Mouse (Mus musculus) ES-Bruce4 (cell line): ENCODE data around the gene Thumpd2. TPM values are rescaled to one million over a fixed set of nuclear protein-coding genes. Genes with fewer than 3 reads are reported as not detected.

Experiments
- H3K27ac ChIP-seq: 2 replicates; pipeline ENCODE4 v1.5.1; 2012; ENCODE audit warnings: low read length, inconsistent platforms; ENCODE audit not compliant: insufficient read depth
- H3K27me3 ChIP-seq: 2 replicates; pipeline ENCODE4 v1.6.1; 2012; ENCODE audit warnings: mild to moderate bottlenecking, low read length, inconsistent platforms; ENCODE audit not compliant: control insufficient read depth, poor library complexity, insufficient read depth, severe bottlenecking
- H3K36me3 ChIP-seq: 2 replicates; pipeline ENCODE4 v1.6.1; 2012; ENCODE audit warnings: inconsistent platforms, mild to moderate bottlenecking, low read length, moderate library complexity; ENCODE audit not compliant: control insufficient read depth, poor library complexity, insufficient read depth, severe bottlenecking
- H3K4me1 ChIP-seq: one replicate; pipeline ENCODE4 v1.8.1; 2011; ENCODE audit warnings: low read length; ENCODE audit not compliant: control insufficient read depth, insufficient read depth
- H3K4me3 ChIP-seq: 2 replicates; pipeline ENCODE4 v1.5.1; 2011; ENCODE audit warnings: low read depth, mild to moderate bottlenecking, low read length
- H3K9ac ChIP-seq: 2 replicates; pipeline ENCODE4 v1.6.1; 2012; ENCODE audit warnings: low read depth, mild to moderate bottlenecking, inconsistent platforms; ENCODE audit not compliant: poor library complexity, severe bottlenecking
- H3K9me3 ChIP-seq: replicated peaks from 2 replicates; pipeline ENCODE4 v1.6.1; 2012; ENCODE audit warnings: mild to moderate bottlenecking, low read length, inconsistent platforms; ENCODE audit not compliant: control insufficient read depth, poor library complexity, insufficient read depth, severe bottlenecking
- CTCF ChIP-seq: IDR thresholded peaks from one replicate; pipeline ENCODE4 v1.8.1; 2011; ENCODE audit warnings: low read depth, low read length
- EP300 ChIP-seq: IDR thresholded peaks from 2 replicates; pipeline ENCODE4 v1.6.1; 2011; ENCODE audit warnings: low read depth, low read length; ENCODE audit not compliant: insufficient read depth
- polyA plus RNA-seq: library from polyadenylated mRNA; stranded (reverse); fragments of >200 nt; gene quantifications from 2 replicates; pipeline ENCODE4 v1.2.4, GENCODE M21; 2011; ENCODE audit warnings: low read depth; ENCODE audit not compliant: missing spikeins, insufficient read depth, insufficient read length

Gene Thumpd2
- polyA plus RNA-seq, 1 experiment: 12.2 TPM

GRCm38 (mm10) chr17:80977245-80977644, 87.6 kb downstream of the Thumpd2 start:
- Histone ChIP-seq H3K4me1 (no peaks in the 10 kb centered on the region), H3K27ac (no peak overlapping the region), H3K36me3 (no peaks in the 10 kb centered on the region), H3K27me3 (no peaks in the 10 kb centered on the region), H3K4me3 (no peak overlapping the region), H3K9ac (no peak overlapping the region), H3K9me3 (peaks cover 8% of the 10 kb centered on the region)
- TF ChIP-seq EP300: no peak
- no peak for TF ChIP-seq CTCF

Other genes starting within 250 kb of the Thumpd2 start
- gene Tmem178, start 120.5 kb downstream of the Thumpd2 start, polyA plus RNA-seq: not detected in 2 replicates